Mouse (Mus musculus) adrenal gland (tissue): ENCODE measurements around the gene Alms1.
"Not testable (repeated sequence)": the region's sequence is repeated elsewhere in the genome, so short reads cannot be mapped to it uniquely, and the experiment has no call there.

ENCODE experiments used
- intact Hi-C: fragments of 180-260 bp; cut with DNase I; formaldehyde crosslinking; loops from one replicate; pipeline ENCODE4 v1.15.1; 2025
- microRNA-seq, 2 experiments: library from miRNA; unstranded; fragments of <30 nt; microRNA quantifications; one replicate each; pipeline ENCODE4; 2019

The Alms1 gene

GRCm38 (mm10) chr6:85713105-85713504 lies 125.8 kb downstream of the Alms1 start, which contains the start of gene Nat8f7:
Nat8f7 (minus strand) TSS chr6:85713205.
- intact Hi-C loops = not testable (repeated sequence)

Small RNA genes within 50 kb of the gene (microRNA-seq; reads per million reads assigned to microRNA genes)
- gene Gm27317 = 0 reads per million in 2 experiments
